Mouse (Mus musculus): ENCODE data around the gene Rpap2.

DNA sequence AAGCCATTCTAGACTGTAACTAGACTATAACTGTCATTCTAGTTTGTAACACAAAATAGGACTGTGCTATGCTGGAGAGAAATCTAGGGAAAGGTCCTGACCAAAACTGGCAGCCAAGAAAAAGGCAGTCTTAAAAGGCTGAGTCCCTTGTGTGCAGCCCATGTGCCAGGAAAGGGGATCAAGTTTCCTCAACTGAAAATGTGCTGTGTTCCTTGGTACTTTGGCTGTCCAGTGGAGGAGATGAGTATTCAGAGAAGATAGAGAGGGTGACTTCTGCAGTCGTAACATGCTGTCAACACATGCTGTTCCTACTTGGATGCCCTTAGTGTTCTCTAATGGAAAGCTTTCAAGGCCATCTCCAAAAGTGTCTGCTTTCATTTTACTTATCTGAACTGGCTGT lies 39.9 kb downstream of the Rpap2 start:
- TF ChIP-seq CTCF (IDR thresholded peaks at IDR 0.05; ENCODE audit: low read depth) (no peak), EP300 (IDR thresholded peaks at IDR 0.05; ENCODE audit: low read depth) (no peak)

Data from liver, embryonic 14.5 days (tissue).